Comparison of ENCODE assay signal across 8 mouse cellular contexts in genomic region chr9:63123451-63124438, GRCm38 (mm10). TPM values are rescaled to one million over a fixed set of nuclear protein-coding genes. Genes with fewer than 3 reads are reported as not detected.
A peak's percentile ranks its signal among the peaks of the same experiment; 100 is the strongest.
DNase-seq lines count a peak whose midpoint lies in the region; ATAC-seq lines count a peak whose summit lies in the region.

No protein-coding gene starts in this region.

- H3K27me3 ChIP-seq in hindbrain, embryonic 15.5 days = no peaks in the 10 kb centered on the region

- H3K4me2 ChIP-seq in hindbrain, embryonic 15.5 days = peak overlapping the region; percentile 96

- peak; percentile 93 for ATAC-seq in hindbrain, embryonic 15.5 days (ENCODE audit: low FRiP score, low read depth)

- H3K9me3 ChIP-seq in hindbrain, embryonic 15.5 days = no peaks in the 10 kb centered on the region

- WGBS in hindbrain, embryonic 15.5 days = 7% methylated on average over 30 of the region's 30 CpGs

- peak; percentile 83 for DNase-seq in WW6 (ENCODE audit: low read depth, low spot score)
- DNase-seq in cerebellum, postnatal 36 days = peak; percentile 85 to 86
- DNase-seq in frontal cortex, postnatal 36 days (ENCODE audit: low spot score in 2 of 2) = peak; percentile 89 to 90
- peak; percentile 82 for DNase-seq in left cerebral cortex, adult 11 months (ENCODE audit: low spot score)
- peak; percentile 92 for DNase-seq in lung, postnatal 36 days
- peak; percentile 96 for DNase-seq in retina, embryonic 14.5 days (ENCODE audit: low spot score)
- peak; percentile 93 for DNase-seq in thymus, postnatal 4 days

- no peaks in the 10 kb centered on the region for H3K36me3 ChIP-seq in hindbrain, embryonic 15.5 days

- peak overlapping the region; percentile 48 for H3K4me3 ChIP-seq in hindbrain, embryonic 15.5 days

- H3K9ac ChIP-seq in hindbrain, embryonic 15.5 days = peak overlapping the region; percentile 55

- H3K27ac ChIP-seq in hindbrain, embryonic 15.5 days (replicated peaks) = peak overlapping the region; percentile 63

- H3K4me1 ChIP-seq in hindbrain, embryonic 15.5 days (replicated peaks) = 0 out of 2 replicates have a peak, but pooled peaks cover 6% of the 10 kb centered on the region

RNA-seq across cellular contexts. Expression of gene Skor1, which starts 25.0 kb away (rescaled TPM):
- polyA plus RNA-seq in hindbrain, embryonic 15.5 days (2015; fragmentation: Nextera tagmentation; extraction: Ambion mirVana) = 15.0 and 20.5 TPM in 2 replicates

Comparison
In these comparisons a context has a peak if more than half of its experiments do, and no peak if none do; other contexts are left out.
1. Peak in every context shown above with its lines: DNase-seq, ATAC-seq, H3K4me3 ChIP-seq and H3K27ac ChIP-seq.